Mouse (Mus musculus): ENCODE measurements at regions not wholly inside any gene's neighbourhood (a gene's known extent, or its start where the extent isn't known, plus 50 kb on each side); places are given as distances from the start of the nearest gene placed in this dataset.

GRCm38 (mm10) chr3:63534141-63534540 lies 50.5 kb upstream of the Gm34302 start:
- no peaks in the 10 kb centered on the region for H3K27me3 ChIP-seq

More at GRCm38 (mm10) chr3:63534141-63534540, 50.5 kb upstream of the Gm34302 start:
- WGBS: 28% methylated on average over 2 of the region's 2 CpGs
- no peak overlapping the region for H3K4me3 ChIP-seq
- no peaks in the 10 kb centered on the region for H3K36me3 ChIP-seq
- H3K9ac ChIP-seq: no peak overlapping the region
- H3K27ac ChIP-seq: no peak overlapping the region
- H3K4me1 ChIP-seq: no peaks in the 10 kb centered on the region
- H3K4me2 ChIP-seq: no peak overlapping the region
- no peak for ATAC-seq (ENCODE audit: borderline replicate concordance, extremely low read depth, low FRiP score, low TSS enrichment)
- no peaks in the 10 kb centered on the region for H3K9me3 ChIP-seq
